Mouse (Mus musculus) monocyte, adult 2 months (primary cell): Measurements from ENCODE around the gene Dnaja3.
"Not testable (repeated sequence)": the region's sequence is repeated elsewhere in the genome, so short reads cannot be mapped to it uniquely, and the experiment has no call there.

Experiments
- DNase-seq, 2 experiments: peaks; one replicate each; pipeline ENCODE4 v3.0.0; 2022; ENCODE audit warnings: low spot score in 2 of 2, low read depth in 1 of 2

The Dnaja3 gene

DNA sequence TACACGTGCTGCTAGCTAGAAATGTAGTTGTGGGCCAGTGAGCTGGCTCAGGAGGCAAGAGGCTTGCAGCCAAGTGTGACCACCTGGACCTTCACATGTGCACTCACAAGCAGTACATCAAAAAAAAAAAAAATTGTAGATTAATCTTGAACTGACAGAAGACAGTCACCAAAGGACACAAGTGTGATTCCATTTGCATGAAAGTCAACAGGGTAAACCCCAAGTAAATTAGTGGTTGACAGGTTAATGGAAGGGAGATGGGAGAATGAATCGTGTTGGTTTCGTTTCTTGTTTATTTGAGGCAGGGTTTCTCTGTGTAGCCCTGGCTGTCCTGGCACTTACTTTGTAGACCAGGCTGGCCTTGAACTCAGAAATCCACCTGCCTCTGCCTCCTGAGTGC, 78.1 kb downstream of the Dnaja3 start:
- DNase-seq: no peak

DNA sequence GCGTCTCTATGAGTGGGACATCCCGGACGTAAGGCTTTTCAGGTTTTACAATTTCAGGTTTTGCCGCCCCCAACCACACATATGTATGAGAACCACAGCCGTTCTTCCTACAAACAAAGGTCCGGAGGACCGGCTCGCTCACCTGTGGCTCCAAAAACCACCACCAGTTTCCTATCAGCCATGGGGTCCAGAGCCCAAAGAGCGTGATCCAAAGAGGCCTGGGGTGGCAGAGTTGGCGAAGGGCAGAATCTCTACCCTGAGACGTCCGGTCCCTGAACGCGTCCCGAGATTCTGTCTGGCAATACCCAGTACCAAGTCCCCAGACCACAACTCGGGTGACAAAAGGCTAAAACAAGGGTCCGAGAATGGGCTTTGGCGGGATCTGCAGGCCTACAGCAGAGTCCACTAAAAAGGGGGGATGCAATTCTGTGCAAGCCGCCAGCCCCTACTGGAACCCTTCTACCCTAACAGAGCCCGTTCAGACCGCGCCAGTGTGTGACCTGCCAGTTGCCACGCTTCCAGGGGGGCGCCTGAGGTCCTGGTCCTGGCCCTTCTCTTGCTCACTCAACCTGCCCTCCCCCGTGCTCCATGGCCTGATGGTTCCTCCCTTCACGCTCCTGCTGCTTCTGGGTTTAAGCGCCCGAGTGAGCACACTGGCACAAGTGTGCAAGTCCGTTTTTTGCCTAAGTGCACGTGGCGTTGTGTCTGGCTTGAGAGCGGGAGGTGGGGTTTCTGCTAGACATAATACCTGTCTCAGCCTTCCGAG, 79.1 kb downstream of the Dnaja3 start, which contains the start of gene Nmral1:
Gene Nmral1, minus strand, starts transcription at position 604 of the 766 bp plus-strand sequence.
- peak in 1 of 2 experiments; percentile 37 for DNase-seq

DNA sequence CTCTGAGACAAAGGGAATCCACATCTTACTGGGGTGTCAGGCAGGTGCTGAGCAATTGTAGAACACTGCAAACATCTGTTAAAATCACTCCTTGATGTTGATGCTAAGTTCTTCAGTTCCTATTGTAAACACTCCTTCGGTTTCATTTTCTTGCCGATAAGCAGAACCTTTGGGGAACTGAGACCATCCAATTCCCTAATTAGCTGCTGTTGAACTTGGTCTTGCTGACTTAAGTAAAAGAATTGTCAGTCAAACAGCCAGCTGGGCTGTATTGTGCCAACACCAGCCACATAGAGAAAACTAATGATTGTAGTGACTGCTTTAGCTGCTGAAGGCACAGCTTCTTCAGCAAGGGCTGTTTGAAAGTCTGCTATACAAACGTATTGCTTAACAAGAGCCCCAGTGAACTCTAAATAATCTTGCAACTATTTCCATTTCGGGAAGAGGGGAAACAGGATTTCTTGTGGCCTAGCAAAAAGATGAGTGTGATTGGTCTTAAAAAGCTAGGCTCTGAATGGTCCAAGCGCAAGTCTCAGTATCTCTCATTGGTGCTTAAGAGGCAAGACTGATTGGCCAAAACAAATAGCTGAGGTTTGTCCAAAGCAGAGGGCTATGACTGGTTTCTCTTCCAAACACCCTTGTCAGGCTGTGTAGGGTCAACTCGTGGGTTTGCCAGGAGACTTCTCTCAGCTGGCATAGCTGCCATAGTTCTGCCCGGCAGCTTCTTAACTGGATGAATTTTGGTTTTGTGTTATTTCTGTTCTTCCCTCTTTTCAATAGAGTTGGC, 82.5 kb downstream of the Dnaja3 start:
- peak in 1 of 2 experiments; percentile 27 for DNase-seq

DNA sequence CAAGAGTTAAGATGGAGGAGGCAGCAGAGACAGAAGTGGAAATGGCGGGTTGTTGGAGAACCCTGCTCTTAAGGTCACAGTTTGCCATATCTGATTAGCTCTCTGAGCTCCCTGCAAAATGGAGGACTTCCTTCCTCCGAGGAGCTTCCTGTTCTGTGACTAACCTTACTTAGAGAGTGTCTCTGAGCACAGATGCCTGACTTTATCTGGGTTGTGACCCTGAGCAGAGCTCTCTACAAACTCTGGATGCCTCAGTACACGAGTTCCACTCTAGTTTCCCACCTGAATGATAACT, 83.1 kb downstream of the Dnaja3 start:
- DNase-seq: peak in 1 of 2 experiments; percentile 26

DNA sequence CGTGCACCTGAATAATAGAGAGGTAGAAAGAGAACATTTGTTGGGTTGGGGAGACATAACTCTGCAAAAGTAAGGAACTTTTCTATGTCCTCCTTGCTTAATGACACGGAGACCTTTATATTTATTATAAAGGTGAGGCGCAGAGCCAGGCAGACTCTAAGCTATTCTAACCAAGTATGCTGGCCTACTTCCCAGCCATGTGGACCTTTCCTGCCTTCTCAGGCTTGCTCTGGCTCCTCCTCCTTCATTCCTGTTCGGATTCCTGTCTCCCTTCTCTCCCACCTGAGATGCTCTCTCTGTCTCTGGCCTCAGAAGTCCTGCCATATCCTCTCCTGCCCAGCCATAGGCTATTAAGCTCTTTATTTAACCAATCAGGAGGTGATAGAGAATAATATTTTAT, 85.5 kb downstream of the Dnaja3 start:
- no peak for DNase-seq

DNA sequence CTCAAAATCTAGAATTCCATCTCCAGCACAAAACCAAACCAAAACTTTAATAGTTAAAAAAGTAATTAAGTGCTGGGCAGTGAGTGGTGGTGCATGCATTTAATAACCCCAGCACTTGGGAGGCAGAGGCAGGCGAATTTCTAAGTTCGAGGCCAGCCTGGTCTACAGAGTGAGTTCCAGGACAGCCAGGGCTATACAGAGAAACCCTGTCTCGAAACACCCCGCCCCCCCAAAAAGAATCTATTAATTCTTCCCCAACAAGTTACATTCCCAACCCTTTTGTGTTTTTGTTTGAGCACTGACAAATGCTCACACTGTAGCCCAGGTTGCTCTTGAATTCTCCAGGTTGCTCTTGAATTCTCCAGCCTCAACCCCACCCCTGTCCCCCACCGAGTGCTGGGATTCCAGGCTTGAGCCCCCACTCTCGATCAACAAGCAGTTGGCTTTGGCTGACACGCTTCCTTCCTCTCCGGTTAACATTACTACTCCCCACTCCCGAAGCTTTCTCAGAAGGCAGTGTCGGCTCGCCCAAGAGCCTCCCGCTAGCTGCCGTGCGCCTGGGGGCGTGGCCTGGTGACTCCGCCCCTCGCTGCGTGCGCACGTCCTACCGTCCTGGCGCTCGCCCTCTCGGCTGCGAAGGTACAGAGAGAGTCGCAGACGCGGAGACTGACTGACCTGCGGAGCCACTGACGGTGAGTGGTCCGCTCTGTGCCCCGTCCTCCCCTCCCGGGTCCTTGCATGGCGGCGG, 86.2 kb downstream of the Dnaja3 start, which contains the start of gene Hmox2:
Gene Hmox2, plus strand, starts transcription at position 582 of the 748 bp plus-strand sequence.
- DNase-seq: peak; percentile 70 to 91

DNA sequence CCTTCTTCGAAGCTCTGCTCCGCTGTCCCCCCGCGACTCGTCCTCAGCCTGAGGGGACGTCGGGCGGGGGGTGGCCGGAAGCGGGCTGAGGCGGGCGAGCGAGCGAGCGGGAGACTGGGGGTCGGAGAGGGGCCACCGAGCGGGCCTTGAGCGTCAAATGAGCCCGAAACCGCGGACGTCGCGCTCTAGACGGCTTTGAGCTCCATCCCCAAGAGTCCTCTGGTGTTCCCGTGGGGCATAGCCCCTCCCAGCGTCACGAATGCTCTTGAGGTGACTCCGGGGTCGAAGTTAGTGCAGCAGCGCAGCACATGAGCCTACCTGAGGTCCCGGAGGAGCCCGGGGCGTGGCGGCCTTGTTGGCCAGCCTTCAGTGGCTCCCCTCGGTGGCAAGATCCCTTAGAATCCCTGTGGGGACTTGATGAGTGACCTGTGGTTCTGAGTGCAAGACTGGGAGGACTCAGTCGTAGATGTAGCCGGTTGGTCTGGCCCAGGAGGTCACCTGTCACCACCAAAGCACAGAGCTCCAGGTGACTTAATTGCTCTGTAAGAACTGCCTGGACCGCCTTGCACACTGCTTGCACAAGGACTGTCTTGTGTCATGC, 86.8 kb downstream of the Dnaja3 start:
- DNase-seq: peak in 1 of 2 experiments; percentile 5

DNA sequence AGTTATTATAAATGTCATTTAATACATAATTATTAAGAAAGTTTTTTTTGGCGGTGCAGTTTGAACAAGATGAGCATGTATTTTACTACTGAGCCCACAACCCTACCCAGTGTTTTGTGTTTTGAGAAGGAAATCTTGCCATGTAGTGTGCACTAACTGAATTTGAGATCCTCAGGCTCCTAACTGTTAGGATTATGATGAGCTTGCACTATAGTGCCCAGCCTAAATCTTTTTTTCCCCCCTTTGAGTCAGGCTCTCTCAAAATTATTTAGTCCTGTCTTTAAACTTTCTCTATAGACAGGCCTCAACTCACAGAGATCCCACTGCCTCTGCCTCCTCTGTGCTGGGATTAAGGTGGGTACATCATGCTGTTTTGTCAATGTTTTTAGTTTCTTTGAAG, 87.7 kb downstream of the Dnaja3 start:
- no peak for DNase-seq

DNA sequence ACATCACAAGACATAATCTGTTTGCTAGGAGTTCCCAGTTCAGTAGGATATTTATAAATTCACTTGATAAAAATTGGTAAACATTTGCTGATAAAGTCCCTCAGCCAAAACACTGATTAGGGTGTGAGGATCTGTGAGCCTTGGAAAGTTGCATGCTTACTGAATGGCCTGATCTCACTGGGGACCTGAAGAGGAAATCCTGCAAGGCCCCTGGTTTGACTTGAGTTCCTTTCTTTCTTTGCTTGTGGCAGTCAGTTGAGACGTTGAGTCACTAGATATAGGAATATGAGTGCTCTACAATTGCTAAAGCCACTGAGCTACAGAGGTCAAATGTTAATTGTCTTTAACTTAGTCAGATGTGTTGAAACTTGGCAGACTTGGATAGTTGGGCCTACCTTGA, 88.2 kb downstream of the Dnaja3 start:
- no peak for DNase-seq

DNA sequence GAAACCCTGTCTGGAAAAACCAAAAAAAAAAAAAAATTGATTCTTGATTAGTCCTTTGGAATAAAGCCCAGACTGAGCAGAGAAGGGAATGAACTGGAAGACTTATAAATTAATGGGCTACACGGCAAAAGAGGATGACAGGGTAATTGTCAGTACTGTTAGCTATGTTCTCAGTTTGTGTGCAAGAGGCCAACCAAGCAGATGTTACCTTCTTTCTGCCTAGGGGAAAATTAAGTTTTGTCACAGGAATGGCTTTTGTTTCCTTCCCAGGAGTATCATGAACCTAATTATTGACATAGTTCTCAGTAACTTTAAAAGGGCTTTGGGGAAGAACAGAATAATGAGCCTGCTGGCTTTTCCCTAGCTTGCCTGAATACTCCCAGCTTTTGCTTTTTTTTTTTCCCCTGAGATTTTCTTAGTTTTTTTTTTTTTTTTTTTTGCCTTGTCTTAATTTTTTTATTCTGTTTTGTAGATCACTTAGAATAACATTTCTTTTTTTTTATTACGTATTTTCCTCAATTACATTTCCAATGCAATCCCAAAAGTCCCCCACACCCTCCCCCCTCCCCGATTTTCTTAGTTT, 91.1 kb downstream of the Dnaja3 start:
- DNase-seq: no peak

DNA sequence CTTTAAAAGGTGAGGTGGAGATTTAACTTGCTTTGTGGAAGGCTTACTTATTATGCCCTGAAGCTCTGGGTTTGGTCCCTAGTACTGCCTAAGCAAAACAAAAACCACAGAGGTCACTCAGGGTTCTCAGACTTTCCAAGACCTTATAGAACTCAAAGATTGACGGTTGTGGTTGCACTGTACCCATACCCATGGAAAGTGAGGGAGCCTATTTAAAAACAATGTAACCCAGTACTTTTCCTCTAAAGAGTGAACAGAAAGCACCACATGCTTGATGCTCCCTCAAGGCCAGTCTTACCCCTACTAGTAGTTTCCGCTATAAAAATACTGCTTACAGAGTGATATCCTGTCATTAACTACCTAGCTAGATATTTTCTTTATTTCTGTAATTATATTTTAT, 96.5 kb downstream of the Dnaja3 start:
- no peak for DNase-seq

DNA sequence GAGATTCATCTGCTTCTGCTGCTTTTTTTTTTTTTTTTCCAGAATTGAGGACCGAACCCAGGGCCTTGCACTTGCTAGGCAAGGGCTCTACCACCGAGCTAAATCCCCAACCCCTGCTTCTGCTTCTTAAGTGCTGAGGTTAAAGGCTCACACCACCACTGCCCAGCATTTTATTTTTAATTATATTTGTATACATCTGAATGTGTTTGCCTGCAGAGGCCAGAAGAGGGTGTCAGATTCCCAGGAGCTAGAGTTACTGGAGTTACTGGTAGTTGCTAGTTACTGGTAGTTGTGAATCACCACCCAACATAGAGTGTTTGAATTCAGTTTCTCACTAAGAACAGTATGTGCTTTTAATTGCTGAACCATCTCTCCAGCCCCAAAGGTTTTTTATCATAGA, 100.2 kb downstream of the Dnaja3 start:
- DNase-seq: no peak

DNA sequence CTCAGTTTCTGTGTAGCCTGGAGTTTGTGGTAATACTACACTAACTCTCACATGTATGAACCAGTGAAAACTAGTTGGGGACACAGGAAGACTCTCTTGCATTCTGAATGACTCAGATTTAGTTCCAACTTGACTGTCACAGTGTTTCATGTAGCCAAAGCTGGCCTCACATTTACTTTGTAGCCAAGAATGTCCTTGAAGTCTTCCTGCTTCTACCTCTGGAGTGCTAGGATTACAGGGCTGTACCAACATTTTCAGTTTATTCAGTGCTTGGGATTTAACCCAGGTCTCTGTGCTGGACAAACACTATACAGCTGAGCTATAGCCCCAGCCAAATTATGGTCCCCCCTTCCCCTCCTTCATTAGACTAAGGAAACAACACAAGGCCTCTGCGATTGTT, 102.4 kb downstream of the Dnaja3 start:
- no peak for DNase-seq

DNA sequence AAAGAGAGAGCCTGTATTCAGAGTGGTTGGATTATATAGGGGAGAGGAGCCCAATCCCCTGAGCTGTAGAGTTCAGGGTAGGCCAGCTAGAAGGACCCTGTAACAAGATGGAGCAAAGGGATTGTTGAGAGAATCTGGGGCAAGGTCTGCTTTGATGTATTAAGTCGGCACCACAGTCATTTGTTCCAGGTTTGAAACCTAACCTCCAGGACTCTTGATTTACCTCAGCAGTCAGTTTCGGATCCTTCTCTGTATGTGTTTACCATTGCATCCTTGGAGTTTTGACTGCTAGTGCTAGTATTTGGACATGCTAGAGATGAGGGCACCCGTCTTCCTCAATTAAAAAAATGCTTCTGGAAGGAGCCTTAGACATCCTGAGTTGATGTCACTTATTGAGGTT, 112.4 kb downstream of the Dnaja3 start:
- DNase-seq: no peak

DNA sequence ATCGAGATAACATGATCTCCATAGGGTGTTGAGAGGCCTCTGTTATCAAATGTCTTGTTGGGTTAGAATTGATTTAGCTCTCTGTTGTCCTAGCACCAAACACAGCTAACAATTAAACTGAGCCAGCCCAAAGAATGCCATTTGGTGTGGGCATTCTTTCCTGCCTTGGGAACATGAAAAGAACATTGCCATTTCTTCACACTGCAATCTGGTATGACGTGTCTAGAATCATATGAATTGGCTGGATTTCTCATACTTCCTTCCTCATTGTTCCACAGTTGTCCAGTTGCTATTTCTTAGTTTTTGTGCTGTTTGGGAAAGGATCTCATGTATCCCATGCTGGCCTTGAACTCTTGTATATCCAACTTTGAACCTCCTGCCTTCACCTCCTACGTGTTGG, 114.3 kb downstream of the Dnaja3 start:
- no peak for DNase-seq

DNA sequence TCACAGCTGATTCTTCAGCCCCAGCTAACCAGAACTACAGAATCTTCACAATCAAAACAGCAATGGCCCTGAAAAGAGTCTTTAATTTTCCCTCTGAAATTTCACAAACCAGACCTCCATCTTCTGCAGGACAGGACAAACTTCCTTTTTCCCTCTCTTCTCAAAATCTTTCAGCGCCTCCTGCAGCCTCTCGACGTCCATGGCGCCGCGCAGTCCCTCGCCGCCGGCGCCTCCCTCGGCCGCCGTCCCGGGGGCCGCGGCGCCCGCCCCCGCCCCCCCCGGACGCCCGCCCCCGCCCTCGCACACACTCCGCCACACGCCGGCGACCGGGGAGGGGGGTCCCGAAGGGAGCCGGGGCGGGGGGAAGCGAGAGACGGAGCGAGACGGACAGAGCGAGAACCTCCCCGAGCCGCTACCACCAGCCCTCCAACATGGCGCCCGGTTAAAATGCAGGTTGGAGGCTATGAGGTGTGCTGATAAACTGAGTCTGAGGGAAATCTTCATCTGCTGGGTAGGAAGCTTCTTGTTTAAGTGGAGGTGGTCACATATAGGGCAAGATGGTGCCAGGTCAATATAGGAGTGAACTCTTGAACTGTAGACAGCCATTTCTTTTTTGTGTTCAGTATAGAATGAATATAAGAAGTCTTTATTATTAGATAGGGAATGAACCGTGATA, 117.0 kb downstream of the Dnaja3 start:
- DNase-seq: not testable (repeated sequence)
